Mouse (Mus musculus) embryonic facial prominence, embryonic 10.5 days (tissue): ENCODE results near the gene Sema4f. TPM values are rescaled to one million over a fixed set of nuclear protein-coding genes. Genes with fewer than 3 reads are reported as not detected.

Experiments
- polyA plus RNA-seq: library from polyadenylated mRNA; unstranded; fragments of >200 nt; fragmentation: Nextera tagmentation; extraction: Ambion mirVana; gene quantifications from 2 replicates; pipeline ENCODE4 v1.2.1, GENCODE M21; 2016

Gene Sema4f
- polyA plus RNA-seq, 1 experiment from 2014 or later, result 2.1 TPM

Other genes with a start within 250 kb of the Sema4f start
- 91.8 and 95.3 TPM in 2 replicates for gene Pole4, start 234.4 kb downstream of the Sema4f start, polyA plus RNA-seq
- gene Hk2, start 165.3 kb downstream of the Sema4f start, polyA plus RNA-seq, result 27.7 and 32.3 TPM in 2 replicates
- gene M1ap, start 7.1 kb upstream of the Sema4f start, polyA plus RNA-seq, result 0.31 and 0.56 TPM in 2 replicates
- gene Dok1, start 93.7 kb upstream of the Sema4f start, polyA plus RNA-seq, result 11.1 and 12.2 TPM in 2 replicates
- 11.4 and 11.6 TPM in 2 replicates for gene Loxl3, start 94.4 kb upstream of the Sema4f start, polyA plus RNA-seq
- 148 and 172 TPM in 2 replicates for gene Aup1, start 114.8 kb upstream of the Sema4f start, polyA plus RNA-seq
- gene Htra2, start 115.5 kb upstream of the Sema4f start, polyA plus RNA-seq, result 83.5 and 90.0 TPM in 2 replicates
- 1.8 and 2.8 TPM in 2 replicates for gene Dqx1, start 118.1 kb upstream of the Sema4f start, polyA plus RNA-seq
- gene Tlx2, start 130.5 kb upstream of the Sema4f start, polyA plus RNA-seq, result 8.4 and 10.4 TPM in 2 replicates
- 45.7 and 49.5 TPM in 2 replicates for gene Pcgf1, start 138.1 kb upstream of the Sema4f start, polyA plus RNA-seq
- 0.45 and 0.59 TPM in 2 replicates for gene Lbx2, start 146.6 kb upstream of the Sema4f start, polyA plus RNA-seq
- gene Ccdc142, start 161.8 kb upstream of the Sema4f start, polyA plus RNA-seq, result 2.4 and 2.8 TPM in 2 replicates
- 1.8 and 2.1 TPM in 2 replicates for gene Gm42688, start 161.8 kb upstream of the Sema4f start, polyA plus RNA-seq
- 144 and 145 TPM in 2 replicates for gene Mrpl53, start 169.3 kb upstream of the Sema4f start, polyA plus RNA-seq
- 41.0 and 44.1 TPM in 2 replicates for gene Mogs, start 175.7 kb upstream of the Sema4f start, polyA plus RNA-seq
- 147 and 172 TPM in 2 replicates for gene Wbp1, start 181.8 kb upstream of the Sema4f start, polyA plus RNA-seq
- gene Ino80b, start 185.7 kb upstream of the Sema4f start, polyA plus RNA-seq, result 18.6 and 20.2 TPM in 2 replicates
- 38.2 and 39.0 TPM in 2 replicates for gene Rtkn, start 195.7 kb upstream of the Sema4f start, polyA plus RNA-seq
- 10.2 and 11.2 TPM in 2 replicates for gene Wdr54, start 216.6 kb upstream of the Sema4f start, polyA plus RNA-seq
- 1.3 and 2.1 TPM in 2 replicates for gene 1700003E16Rik, start 216.6 kb upstream of the Sema4f start, polyA plus RNA-seq
- 112 and 116 TPM in 2 replicates for gene Dctn1, start 226.2 kb upstream of the Sema4f start, polyA plus RNA-seq